Mouse (Mus musculus): ENCODE measurements around the gene Olfr1023. TPM values are rescaled to one million over a fixed set of nuclear protein-coding genes. Genes with fewer than 3 reads are reported as not detected.

The Olfr1023 gene
- not detected for total RNA-seq (2021)
- long read RNA-seq, experiment 1: 0 reads
- long read RNA-seq, experiment 2: 0 reads

- no peak for DNase-seq
Observed at GRCm38 (mm10) chr2:85885340-85885739, at the start of gene Olfr1023. TSS of gene Olfr1023 (plus strand) at chr2:85885640.

- DNase-seq: no peak
Observed at GRCm38 (mm10) chr2:85845383-85845782, 40.1 kb upstream of the Olfr1023 start, which contains the start of gene Olfr1019. TSS of gene Olfr1019 (minus strand) at chr2:85845483.

GRCm38 (mm10) chr2:85846730-85847129 lies 38.7 kb upstream of the Olfr1023 start, which contains the start of gene Olfr1020:
TSS of gene Olfr1020 (plus strand) at chr2:85847030.
- DNase-seq: no peak

- no peak for DNase-seq
Observed at GRCm38 (mm10) chr2:85868294-85868693, 17.1 kb upstream of the Olfr1023 start, which contains the start of gene Olfr1022. TSS of gene Olfr1022 (plus strand) at chr2:85868594.

- no peak for DNase-seq
Observed at GRCm38 (mm10) chr2:85904952-85905351, 19.5 kb downstream of the Olfr1023 start, which contains the start of gene Olfr1024. TSS of gene Olfr1024 (minus strand) at chr2:85905052.

GRCm38 (mm10) chr2:85913197-85913596 lies 27.8 kb downstream of the Olfr1023 start:
- DNase-seq: no peak

GRCm38 (mm10) chr2:85914893-85915292 lies 29.5 kb downstream of the Olfr1023 start, which contains the start of gene Olfr1025-ps1:
TSS of gene Olfr1025-ps1 (plus strand) at chr2:85915193.
- no peak for DNase-seq

- DNase-seq: no peak
Observed at GRCm38 (mm10) chr2:85921258-85921657, 35.8 kb downstream of the Olfr1023 start, which contains the start of gene Olfr1026. TSS of gene Olfr1026 (plus strand) at chr2:85921558.

Other genes with a start within 250 kb of the Olfr1023 start
- gene Olfr1002, start 234.9 kb upstream of the Olfr1023 start, total RNA-seq (2021): not detected
- not detected for gene Olfr154, start 221.2 kb upstream of the Olfr1023 start, total RNA-seq (2021)
- gene Olfr1006, start 206.9 kb upstream of the Olfr1023 start, total RNA-seq (2021): not detected
- gene Olfr1008, start 196.2 kb upstream of the Olfr1023 start, total RNA-seq (2021): not detected
- not detected for gene Olfr1009, start 170.2 kb upstream of the Olfr1023 start, total RNA-seq (2021)
- not detected for gene Olfr1012, start 122.9 kb upstream of the Olfr1023 start, total RNA-seq (2021)
- gene Olfr1013, start 118.5 kb upstream of the Olfr1023 start, total RNA-seq (2021): not detected
- not detected for gene Olfr1014, start 112.9 kb upstream of the Olfr1023 start, total RNA-seq (2021)
- gene Olfr1015, start 103.6 kb upstream of the Olfr1023 start, total RNA-seq (2021): not detected
- gene Olfr1016, start 83.1 kb upstream of the Olfr1023 start, total RNA-seq (2021): not detected
- not detected for gene Olfr1018, start 67.2 kb upstream of the Olfr1023 start, total RNA-seq (2021)
- not detected for gene Olfr1019, start 40.2 kb upstream of the Olfr1023 start, total RNA-seq (2021)
- gene Olfr1020, start 38.6 kb upstream of the Olfr1023 start, total RNA-seq (2021): not detected
- not detected for gene Olfr1022, start 17.0 kb upstream of the Olfr1023 start, total RNA-seq (2021)
- not detected for gene Olfr1024, start 19.4 kb downstream of the Olfr1023 start, total RNA-seq (2021)
- gene Olfr1025-ps1, start 29.6 kb downstream of the Olfr1023 start, total RNA-seq (2021): not detected
- not detected for gene Olfr1026, start 35.9 kb downstream of the Olfr1023 start, total RNA-seq (2021)
- not detected for gene Olfr1028, start 64.8 kb downstream of the Olfr1023 start, total RNA-seq (2021)
- not detected for gene Olfr1029, start 88.3 kb downstream of the Olfr1023 start, total RNA-seq (2021)
- not detected for gene Olfr1030, start 93.6 kb downstream of the Olfr1023 start, total RNA-seq (2021)
- not detected for gene Olfr1031, start 104.7 kb downstream of the Olfr1023 start, total RNA-seq (2021)
- not detected for gene Olfr1032, start 119.9 kb downstream of the Olfr1023 start, total RNA-seq (2021)
- 1 to 10 TPM; 5.0 to 6.7 TPM for gene Olfr1033, start 135.0 kb downstream of the Olfr1023 start, total RNA-seq (2021)
- under 1 TPM; 0.07 to 0.23 TPM for gene Olfr1034, start 160.2 kb downstream of the Olfr1023 start, total RNA-seq (2021)
- not detected for gene Olfr1036, start 188.4 kb downstream of the Olfr1023 start, total RNA-seq (2021)
- not detected for gene Olfr1037, start 201.7 kb downstream of the Olfr1023 start, total RNA-seq (2021)